Mouse (Mus musculus): Measurements from ENCODE around the gene Rims3.

The Rims3 gene

DNA sequence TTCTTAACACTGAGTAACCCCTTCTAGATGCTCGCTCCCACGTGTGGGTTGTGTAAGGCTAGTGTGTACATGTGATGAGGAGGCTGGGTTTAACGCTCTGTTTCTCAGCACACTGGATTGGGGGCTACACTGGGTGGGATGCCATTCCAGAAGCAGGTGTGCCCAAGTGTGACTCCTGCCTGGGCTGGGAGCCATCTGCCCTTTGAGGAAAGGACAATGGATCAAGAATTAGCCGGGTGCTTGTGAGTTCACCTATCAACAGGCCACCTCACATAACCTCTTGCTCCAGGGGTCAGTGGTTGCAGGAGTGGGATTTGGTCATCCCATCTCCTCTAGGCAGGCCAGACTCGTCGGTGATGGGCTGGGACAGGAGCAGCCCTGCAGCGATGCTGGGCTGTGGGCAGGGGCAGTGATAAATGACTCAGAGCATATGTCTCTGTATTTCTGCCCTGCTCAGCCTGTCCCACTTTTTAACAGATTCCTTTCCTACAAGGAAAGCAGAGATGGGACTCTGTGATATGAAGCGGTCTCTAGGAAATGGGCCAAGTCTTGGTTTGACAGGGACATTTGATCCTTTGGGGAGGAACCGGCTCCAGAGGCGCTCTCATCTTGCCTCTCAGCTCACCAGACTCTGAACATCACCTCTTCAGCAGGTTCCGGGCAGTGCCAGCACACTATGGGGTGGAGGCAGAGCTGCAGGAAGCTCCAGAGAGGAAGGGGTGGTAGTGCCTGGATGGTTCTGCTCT is 39.2 kb downstream of the Rims3 start:
- peak; percentile 66 to 67 for DNase-seq

DNA sequence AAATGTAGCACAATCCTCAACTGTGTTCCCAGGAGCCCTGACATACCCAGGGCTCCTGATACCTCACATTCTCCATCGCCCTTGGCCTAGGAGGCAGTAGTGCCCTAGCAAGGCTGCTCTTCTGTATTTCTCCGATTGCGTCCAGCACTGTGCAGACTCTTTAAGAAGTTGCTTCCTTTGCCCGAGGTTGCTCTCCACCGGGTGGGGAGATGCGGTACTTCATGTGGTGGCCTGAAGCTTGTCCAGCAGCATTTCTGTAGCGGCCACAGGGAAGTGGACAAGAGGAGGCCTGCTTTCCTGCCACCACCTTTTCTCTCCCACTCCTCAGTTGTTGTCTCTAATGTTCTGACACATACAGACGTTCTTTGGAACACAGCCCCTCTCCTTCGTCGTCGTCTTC is 40.0 kb downstream of the Rims3 start:
- peak; percentile 37 to 47 for DNase-seq

DNA sequence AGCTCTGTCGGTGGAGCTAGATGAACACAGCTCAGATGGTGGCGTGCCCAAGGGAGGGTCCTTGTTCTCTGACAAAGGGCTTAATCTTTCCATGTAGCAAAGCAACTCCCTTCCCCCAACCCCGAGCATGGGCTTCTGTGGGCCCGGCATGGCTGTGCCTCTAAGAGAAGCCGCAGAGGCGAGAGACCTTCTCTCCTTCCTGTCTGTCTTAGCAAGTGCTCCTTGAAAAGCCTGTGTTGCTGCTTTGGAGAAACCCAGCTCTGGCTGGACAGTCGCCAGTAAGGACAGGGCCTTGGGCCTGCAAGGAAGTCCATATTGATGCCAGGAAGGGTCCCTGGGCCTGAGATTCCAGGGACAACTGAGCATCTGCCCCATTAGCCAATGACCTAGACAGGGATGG is 40.6 kb downstream of the Rims3 start:
- peak; percentile 25 to 52 for DNase-seq

DNA sequence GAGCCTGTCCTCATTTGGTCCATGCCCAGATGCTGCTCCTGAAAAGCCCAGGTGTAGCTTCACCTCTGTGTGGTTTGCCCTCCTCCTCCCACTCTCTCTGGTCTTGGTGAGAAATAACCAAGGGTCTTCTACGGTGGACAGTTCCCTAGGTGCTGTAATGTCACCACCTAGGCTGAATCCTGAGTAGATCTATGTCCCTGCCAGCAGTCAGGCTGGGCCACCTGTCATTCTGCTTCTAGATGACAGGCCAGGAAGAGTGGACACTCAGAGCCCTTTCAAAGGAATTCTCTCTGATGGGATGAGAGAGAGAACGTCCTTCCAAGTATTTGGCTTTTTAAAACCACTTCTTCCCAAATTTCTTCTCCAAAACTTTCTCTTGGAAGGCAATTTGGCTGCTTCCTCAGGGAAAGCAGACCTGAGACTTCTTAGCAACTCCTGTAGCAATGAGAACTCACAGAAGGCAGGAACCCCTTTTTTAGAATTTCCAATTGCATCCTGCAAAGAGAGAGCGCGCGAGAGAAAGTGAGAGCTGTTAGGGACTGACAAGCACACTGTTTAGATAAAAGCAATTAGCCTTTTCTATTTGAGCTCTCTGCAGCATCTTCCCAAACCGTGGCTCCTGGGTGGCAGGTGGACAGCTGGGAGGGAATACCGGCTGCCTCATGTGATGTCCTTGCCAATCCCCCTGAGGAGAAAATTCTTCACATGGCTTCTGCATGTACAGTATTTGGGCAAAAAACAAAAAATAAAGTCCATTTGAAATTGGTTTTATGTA is 41.4 kb downstream of the Rims3 start:
- DNase-seq = peak; percentile 50 to 52

DNA sequence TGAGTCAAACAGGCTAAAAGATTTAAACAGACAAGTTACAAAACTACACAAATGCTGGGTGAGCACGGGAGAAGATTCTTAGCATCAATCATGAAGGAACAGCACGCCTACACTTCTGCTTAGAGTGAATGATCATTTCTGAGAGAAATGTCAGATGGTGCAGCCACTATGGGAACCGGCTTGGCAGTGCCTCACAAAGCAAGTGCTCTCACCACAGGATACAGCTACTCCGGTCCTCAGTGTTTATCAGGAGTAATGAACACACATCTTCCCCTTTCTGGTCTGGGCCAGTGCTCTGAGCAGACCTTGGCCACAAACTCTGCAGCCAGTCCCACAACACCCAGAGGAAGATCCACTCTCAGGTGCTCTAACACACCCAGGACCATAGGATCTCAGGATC is 49.9 kb downstream of the Rims3 start:
- DNase-seq = peak in 1 of 2 experiments; percentile 32

DNA sequence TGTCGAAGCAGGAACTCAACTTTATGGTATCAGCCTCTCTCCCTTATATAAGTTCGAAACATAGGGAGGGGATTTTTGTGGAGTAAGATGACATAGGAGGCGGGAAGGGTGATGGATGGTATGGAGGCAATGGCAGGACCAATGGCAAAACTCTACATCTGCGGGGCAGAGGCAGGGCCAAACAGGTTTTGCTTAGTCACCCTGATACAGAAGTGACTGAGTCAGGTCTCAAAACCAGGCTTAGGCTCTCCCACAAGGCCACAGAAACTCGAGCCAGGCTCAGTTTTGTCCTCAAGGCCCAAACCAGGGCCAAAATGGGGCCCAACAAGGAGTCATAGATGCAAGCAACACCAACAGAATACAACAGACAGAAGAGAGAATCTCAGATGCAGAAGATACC is 51.0 kb downstream of the Rims3 start:
- no peak for DNase-seq

DNA sequence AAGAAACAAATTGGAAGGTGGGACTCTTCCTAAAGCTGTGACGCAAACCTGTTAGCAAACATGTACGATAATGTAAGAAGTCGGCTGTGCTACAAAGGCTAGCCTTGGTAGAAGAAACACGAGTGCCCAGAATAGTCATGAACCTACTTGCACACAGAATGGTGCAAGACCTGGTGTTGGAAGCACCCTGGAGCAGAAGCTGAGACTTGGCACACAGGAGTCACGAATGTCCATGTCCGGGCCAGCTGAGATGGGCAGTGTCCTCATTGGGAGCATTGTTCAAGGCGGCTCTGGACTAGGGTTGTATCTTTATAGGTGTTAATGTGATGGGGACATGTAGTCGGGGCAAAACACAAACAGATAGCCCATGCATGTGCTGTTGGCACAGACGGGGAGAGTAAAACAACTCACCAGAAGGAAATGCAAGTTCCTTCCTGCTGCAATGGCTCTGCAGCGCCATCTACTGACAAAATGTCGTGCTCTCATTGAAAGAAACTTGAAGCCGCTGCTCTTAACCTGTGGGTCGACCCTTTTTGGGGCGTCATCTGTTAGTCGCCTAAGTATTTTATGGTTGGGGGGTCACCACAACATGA is 55.0 kb downstream of the Rims3 start:
- peak; percentile 68 to 83 for DNase-seq

GRCm38 (mm10) chr4:120911086-120911485 is 56.5 kb downstream of the Rims3 start:
- DNase-seq = peak in 1 of 2 experiments; percentile 16

DNA sequence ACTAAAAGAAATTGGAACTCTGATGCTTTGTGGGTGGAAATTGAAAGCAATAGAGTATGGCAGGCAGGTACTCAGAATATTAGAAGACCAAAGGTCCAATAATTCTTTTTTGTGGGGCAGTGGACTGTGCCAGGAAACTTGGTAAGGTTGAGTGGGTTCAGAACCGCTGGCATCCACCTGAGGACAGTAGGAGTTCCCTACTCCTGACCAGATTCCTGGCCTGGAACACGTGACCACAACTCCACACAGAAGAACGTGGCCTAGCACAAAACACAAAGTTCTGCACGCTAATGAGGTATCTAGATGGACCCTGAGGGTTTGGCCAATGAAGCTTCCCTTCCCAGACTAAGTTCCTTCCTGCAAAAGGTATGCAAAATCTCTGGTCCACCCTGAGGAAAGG is 58.2 kb downstream of the Rims3 start:
- DNase-seq = no peak

- no peak for DNase-seq
These were observed 58.8 kb downstream of the Rims3 start for GRCm38 (mm10) chr4:120913443-120913842.

GRCm38 (mm10) chr4:120913861-120914260 is 59.2 kb downstream of the Rims3 start:
- DNase-seq = no peak

DNA sequence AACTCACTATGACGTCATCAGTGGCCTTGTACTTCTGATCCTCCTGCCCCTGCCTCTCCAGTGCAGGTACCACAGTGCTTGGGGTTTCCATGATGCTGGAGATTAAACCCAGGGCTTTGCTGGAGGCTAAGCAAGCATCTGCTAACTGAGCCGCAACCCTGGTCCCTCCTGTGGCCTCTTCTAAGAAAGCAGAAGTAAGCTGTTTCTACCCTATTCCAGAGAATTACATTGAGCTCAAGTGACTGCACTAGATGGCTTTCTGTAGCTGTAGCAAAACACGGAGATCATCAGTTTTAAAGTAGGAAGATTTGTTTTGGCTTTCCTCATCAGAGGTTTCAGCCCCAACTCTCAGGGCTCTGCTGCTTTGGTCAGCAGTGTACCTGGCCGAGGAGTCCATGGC is 59.9 kb downstream of the Rims3 start:
- DNase-seq = no peak

DNA sequence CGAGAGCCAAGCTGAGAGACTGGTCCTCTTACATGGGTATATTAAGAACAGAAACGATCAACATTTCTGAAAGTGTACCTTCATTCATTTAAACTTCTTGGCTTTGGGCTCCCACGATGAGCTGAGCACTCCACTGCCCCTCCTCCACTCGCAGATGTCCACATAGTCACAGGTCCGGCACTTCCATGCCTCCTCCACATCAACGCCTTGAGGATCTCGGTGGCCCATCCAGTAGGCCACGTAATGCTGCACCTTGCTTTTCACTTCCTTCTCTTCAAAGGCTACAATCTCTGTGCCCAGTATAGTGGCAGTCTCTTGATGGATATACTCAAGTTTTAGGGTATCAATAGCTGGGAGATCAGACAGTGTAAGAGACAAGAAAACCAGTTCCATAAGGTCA is 66.8 kb downstream of the Rims3 start:
- no peak for DNase-seq

- DNase-seq = peak; percentile 77
These were observed 70.1 kb downstream of the Rims3 start, which contains the start of gene Exo5 for GRCm38 (mm10) chr4:120924554-120925299. Gene Exo5, minus strand, starts transcription at chr4:120925017.

DNA sequence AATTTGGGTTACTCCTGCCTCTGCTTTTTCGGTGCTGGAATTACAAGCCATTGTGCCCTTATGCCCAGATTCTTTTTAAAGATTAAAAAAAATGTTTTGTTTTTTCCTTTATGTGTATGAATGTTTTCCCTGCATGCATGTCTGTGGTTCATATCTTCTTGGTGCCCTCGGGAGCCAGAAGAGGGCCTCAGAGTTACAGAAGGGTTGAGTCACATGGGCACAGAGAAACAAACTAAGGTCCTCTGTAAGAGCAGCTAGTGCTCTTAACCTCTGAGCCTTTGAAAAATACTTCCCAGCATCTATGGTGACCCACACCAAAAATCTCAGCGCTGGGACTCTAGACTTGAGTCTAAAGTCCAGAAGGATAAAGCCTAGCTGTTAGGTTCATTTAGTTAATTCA is 70.8 kb downstream of the Rims3 start:
- peak; percentile 45 to 66 for DNase-seq

- DNase-seq = no peak
These were observed 74.1 kb downstream of the Rims3 start for GRCm38 (mm10) chr4:120928686-120929085.

GRCm38 (mm10) chr4:120930736-120931135 is 76.1 kb downstream of the Rims3 start:
- DNase-seq = no peak

DNA sequence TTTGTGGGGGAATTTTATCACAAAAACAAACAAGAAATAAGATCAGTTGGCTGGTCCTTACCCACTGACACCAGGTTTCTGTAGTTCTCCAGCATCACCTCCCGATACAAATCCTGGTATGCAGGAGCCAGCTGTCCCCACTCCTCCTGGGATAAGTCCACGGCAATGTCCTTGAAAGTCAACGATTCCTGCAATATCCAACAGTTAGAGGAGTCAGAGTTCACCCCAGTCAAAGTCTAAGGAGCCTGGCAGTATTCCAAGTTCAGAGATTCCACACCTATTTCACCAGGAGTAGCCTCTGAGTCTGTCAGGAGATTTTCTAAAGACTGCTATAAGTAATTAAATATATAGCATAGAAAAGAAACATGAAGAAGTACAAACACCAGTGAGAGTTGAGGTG is 80.4 kb downstream of the Rims3 start:
- DNase-seq = no peak
